Mouse (Mus musculus) kidney, postnatal 10 days (tissue): ENCODE data around the gene Cd80.
"Not testable (repeated sequence)": the region's sequence is repeated elsewhere in the genome, so short reads cannot be mapped to it uniquely, and the experiment has no call there.

Experiments used
- DNase-seq: peaks from one replicate; pipeline ENCODE4 v3.0.0; 2021; ENCODE audit warnings: mixed read lengths

Gene Cd80

GRCm38 (mm10) chr16:38455511-38456418, at the start of gene Cd80:
TSS of gene Cd80 (plus strand) at chr16:38455561.
- no peak for DNase-seq

- DNase-seq, result no peak
Measured at GRCm38 (mm10) chr16:38406293-38406692, 49.1 kb upstream of the Cd80 start.

GRCm38 (mm10) chr16:38406708-38407107, 48.7 kb upstream of the Cd80 start:
- DNase-seq, result no peak

GRCm38 (mm10) chr16:38407584-38407983, 47.8 kb upstream of the Cd80 start:
- DNase-seq, result no peak

GRCm38 (mm10) chr16:38408416-38408815, 46.9 kb upstream of the Cd80 start:
- DNase-seq, result no peak

- DNase-seq, result no peak
Measured at GRCm38 (mm10) chr16:38414953-38415352, 40.4 kb upstream of the Cd80 start.

GRCm38 (mm10) chr16:38425374-38425773, 30.0 kb upstream of the Cd80 start:
- no peak for DNase-seq

- DNase-seq, result no peak
Measured at GRCm38 (mm10) chr16:38425799-38426198, 29.6 kb upstream of the Cd80 start.

GRCm38 (mm10) chr16:38431446-38432185, 23.7 kb upstream of the Cd80 start:
- no peak for DNase-seq

GRCm38 (mm10) chr16:38432498-38433425, 22.6 kb upstream of the Cd80 start, which contains the start of gene Pla1a:
TSS of gene Pla1a (minus strand) at chr16:38433145.
- DNase-seq, result peak; percentile 39

- no peak for DNase-seq
Measured at GRCm38 (mm10) chr16:38433514-38433913, 21.8 kb upstream of the Cd80 start.

GRCm38 (mm10) chr16:38434295-38434795, 21.0 kb upstream of the Cd80 start:
- no peak for DNase-seq

GRCm38 (mm10) chr16:38439190-38439589, 16.2 kb upstream of the Cd80 start:
- DNase-seq, result no peak

- DNase-seq, result no peak
Measured at GRCm38 (mm10) chr16:38440403-38440802, 15.0 kb upstream of the Cd80 start.

GRCm38 (mm10) chr16:38441611-38442010, 13.8 kb upstream of the Cd80 start:
- no peak for DNase-seq

GRCm38 (mm10) chr16:38442216-38442615, 13.1 kb upstream of the Cd80 start:
- DNase-seq, result no peak

GRCm38 (mm10) chr16:38443721-38444464, 11.5 kb upstream of the Cd80 start:
- no peak for DNase-seq

- no peak for DNase-seq
Measured at GRCm38 (mm10) chr16:38445046-38445445, 10.3 kb upstream of the Cd80 start.

- DNase-seq, result no peak
Measured at GRCm38 (mm10) chr16:38445576-38445975, 9.8 kb upstream of the Cd80 start.

GRCm38 (mm10) chr16:38446141-38446540, 9.2 kb upstream of the Cd80 start:
- DNase-seq, result not testable (repeated sequence)

GRCm38 (mm10) chr16:38447366-38447765, 8.0 kb upstream of the Cd80 start:
- no peak for DNase-seq

GRCm38 (mm10) chr16:38448458-38448857, 6.9 kb upstream of the Cd80 start:
- no peak for DNase-seq
